Mouse (Mus musculus) cerebral cortex, adult 2 months (tissue): ENCODE measurements around the gene Osbpl3.

Source experiments
- WGBS: fragments of 180-500 bp; shearing (Covaris S2); methylation state at CpG from one replicate; pipeline ENCODE4 v1.1.7; 2018; 5-methylcytosine and 5-hydroxymethylcytosine counted together

Osbpl3 gene

GRCm38 (mm10) chr6:50452220-50452619 is 3.8 kb downstream of the Osbpl3 start:
- WGBS, result 82% methylated on average over 10 of the region's 10 CpGs

GRCm38 (mm10) chr6:50445616-50446015 is 10.4 kb downstream of the Osbpl3 start:
- 40% methylated on average over 2 of the region's 2 CpGs for WGBS

- 93% methylated on average over 5 of the region's 5 CpGs for WGBS
Observed at GRCm38 (mm10) chr6:50440966-50441862, 14.8 kb downstream of the Osbpl3 start.

GRCm38 (mm10) chr6:50440197-50440596 is 15.8 kb downstream of the Osbpl3 start:
- 45% methylated on average over 7 of the region's 7 CpGs for WGBS

GRCm38 (mm10) chr6:50438900-50439299 is 17.1 kb downstream of the Osbpl3 start:
- 92% methylated on average over 4 of the region's 4 CpGs for WGBS

- WGBS, result 92% methylated on average over 2 of the region's 2 CpGs
Observed at GRCm38 (mm10) chr6:50437815-50438214, 18.2 kb downstream of the Osbpl3 start.

GRCm38 (mm10) chr6:50436661-50437060 is 19.3 kb downstream of the Osbpl3 start:
- WGBS, result 40% methylated on average over 2 of the region's 2 CpGs

GRCm38 (mm10) chr6:50432491-50432890 is 23.5 kb downstream of the Osbpl3 start:
- WGBS, result 60% methylated on average over 5 of the region's 5 CpGs

- WGBS, result 87% methylated on average over 7 of the region's 7 CpGs
Observed at GRCm38 (mm10) chr6:50429299-50429698, 26.7 kb downstream of the Osbpl3 start.

GRCm38 (mm10) chr6:50427051-50427732 is 28.8 kb downstream of the Osbpl3 start:
- WGBS, result 66% methylated on average over 11 of the region's 11 CpGs

- WGBS, result 86% methylated on average over 4 of the region's 4 CpGs
Observed at GRCm38 (mm10) chr6:50426571-50426970, 29.4 kb downstream of the Osbpl3 start.

GRCm38 (mm10) chr6:50424271-50424670 is 31.7 kb downstream of the Osbpl3 start:
- 82% methylated on average over 4 of the region's 4 CpGs for WGBS

GRCm38 (mm10) chr6:50420413-50420812 is 35.6 kb downstream of the Osbpl3 start:
- 87% methylated on average over 2 of the region's 2 CpGs for WGBS

GRCm38 (mm10) chr6:50419518-50420290 is 36.3 kb downstream of the Osbpl3 start:
- WGBS, result 94% methylated on average over 10 of the region's 10 CpGs

- WGBS, result 96% methylated on average over 4 of the region's 4 CpGs
Observed at GRCm38 (mm10) chr6:50418951-50419350, 37.0 kb downstream of the Osbpl3 start.

- 93% methylated on average over 5 of the region's 5 CpGs for WGBS
Observed at GRCm38 (mm10) chr6:50416854-50417253, 39.1 kb downstream of the Osbpl3 start.

GRCm38 (mm10) chr6:50415431-50415830 is 40.6 kb downstream of the Osbpl3 start:
- WGBS, result 67% methylated on average over 6 of the region's 6 CpGs

GRCm38 (mm10) chr6:50414547-50414946 is 41.5 kb downstream of the Osbpl3 start:
- 17% methylated on average over 6 of the region's 6 CpGs for WGBS

GRCm38 (mm10) chr6:50413381-50413780 is 42.6 kb downstream of the Osbpl3 start:
- WGBS, result 74% methylated on average over 1 of the region's 1 CpGs

- WGBS, result 5% methylated on average over 4 of the region's 4 CpGs
Observed at GRCm38 (mm10) chr6:50412174-50412573, 43.8 kb downstream of the Osbpl3 start.

GRCm38 (mm10) chr6:50404698-50405097 is 51.3 kb downstream of the Osbpl3 start:
- 70% methylated on average over 11 of the region's 11 CpGs for WGBS

- WGBS, result 78% methylated on average over 4 of the region's 4 CpGs
Observed at GRCm38 (mm10) chr6:50403524-50403923, 52.5 kb downstream of the Osbpl3 start.
